Comparison of ENCODE assay signal across 8 mouse cellular contexts in the genomic region with DNA sequence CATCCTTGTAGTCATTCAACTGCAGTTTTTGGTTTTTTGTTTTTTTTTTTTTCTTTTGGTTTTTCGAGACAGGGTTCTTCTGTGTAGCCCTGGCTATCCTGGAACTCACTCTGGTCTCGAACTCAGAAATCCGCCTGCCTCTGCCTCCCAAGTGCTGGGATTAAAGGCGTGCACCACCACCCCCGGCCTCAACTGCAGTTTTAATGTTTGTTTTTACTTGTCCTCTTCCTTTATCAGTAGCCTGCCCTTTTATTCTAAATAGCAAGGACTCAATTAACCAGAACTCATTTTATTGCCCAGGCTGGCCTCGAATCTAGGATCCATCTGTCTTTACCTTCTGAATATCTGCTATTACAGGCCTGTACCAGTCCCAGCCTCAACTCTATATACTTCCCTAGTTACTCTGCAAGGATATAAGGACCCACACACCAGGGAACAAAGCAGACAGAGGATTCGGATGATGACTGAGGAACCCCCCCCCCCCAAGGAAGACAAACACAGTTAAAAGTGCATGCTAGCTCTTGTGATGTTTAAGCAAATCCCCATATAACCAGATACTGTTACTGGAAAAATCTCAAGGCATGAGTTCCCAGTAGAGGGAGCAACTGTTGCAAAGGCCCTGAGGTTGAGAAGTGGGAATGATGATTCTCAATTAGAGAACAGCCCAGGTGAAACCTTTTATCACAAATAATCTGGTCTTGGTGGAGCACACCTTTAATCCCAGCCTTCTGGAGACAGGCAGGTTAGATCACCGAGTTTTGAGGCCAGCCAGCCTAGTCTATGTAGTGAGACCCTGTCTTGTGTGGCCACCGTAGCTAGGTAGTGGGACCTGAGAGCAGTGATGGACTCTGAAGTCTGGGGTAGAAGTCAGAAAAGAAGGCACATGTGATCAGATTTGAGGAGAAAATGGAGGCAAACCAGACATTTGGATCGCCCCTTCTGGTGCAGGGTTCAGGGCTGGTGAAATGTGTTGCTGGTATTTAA. TPM values are rescaled to one million over a fixed set of nuclear protein-coding genes. Genes with fewer than 3 reads are reported as not detected.
DNase-seq lines count a peak whose midpoint lies in the region; ATAC-seq and TF ChIP-seq lines count a peak whose summit lies in the region.

No protein-coding gene starts in this region.

- ATAC-seq in kidney, embryonic 15.5 days (replicated peaks; ENCODE audit: low FRiP score): no peak
- ATAC-seq in hindbrain, postnatal 0 days: no peak
- no peak for ATAC-seq in midbrain, postnatal 0 days (ENCODE audit: low FRiP score)

- 55% methylated on average over 10 of the region's 10 CpGs for WGBS in kidney, embryonic 15.5 days
- 70% methylated on average over 10 of the region's 10 CpGs for WGBS in hindbrain, postnatal 0 days
- WGBS in midbrain, postnatal 0 days: 71% methylated on average over 10 of the region's 10 CpGs

- H3K9me3 ChIP-seq in kidney, embryonic 15.5 days (replicated peaks): no peaks in the 10 kb centered on the region
- H3K9me3 ChIP-seq in hindbrain, postnatal 0 days (ENCODE audit: low read length): no peaks in the 10 kb centered on the region
- H3K9me3 ChIP-seq in midbrain, postnatal 0 days (ENCODE audit: low read length): no peaks in the 10 kb centered on the region

- H3K27ac ChIP-seq in kidney, embryonic 15.5 days: peak overlapping the region; percentile 94
- H3K27ac ChIP-seq in brown adipose tissue, adult 24 weeks (replicated peaks; ENCODE audit: low read depth, low read length): peak overlapping the region; percentile 52; the same call in 1 of the 2 replicates
- peak overlapping the region; percentile 98 for H3K27ac ChIP-seq in hindbrain, postnatal 0 days
- H3K27ac ChIP-seq in midbrain, postnatal 0 days (ENCODE audit: low read depth, low read length): peak overlapping the region; percentile 97

- H3K9ac ChIP-seq in kidney, embryonic 15.5 days: peak overlapping the region; percentile 96
- peak overlapping the region; percentile 95 for H3K9ac ChIP-seq in hindbrain, postnatal 0 days (replicated peaks; ENCODE audit: low read length)
- peak overlapping the region; percentile 99 for H3K9ac ChIP-seq in midbrain, postnatal 0 days (replicated peaks; ENCODE audit: low read length, poor library complexity, severe bottlenecking)

- H3K4me2 ChIP-seq in kidney, embryonic 15.5 days: peak overlapping the region; percentile 68
- H3K4me2 ChIP-seq in hindbrain, postnatal 0 days (ENCODE audit: low read depth, low read length): peak overlapping the region; percentile 81
- H3K4me2 ChIP-seq in midbrain, postnatal 0 days (ENCODE audit: low read depth, low read length, poor library complexity, severe bottlenecking): peak overlapping the region; percentile 66

- H3K27me3 ChIP-seq in kidney, embryonic 15.5 days: no peaks in the 10 kb centered on the region
- no peaks in the 10 kb centered on the region for H3K27me3 ChIP-seq in hindbrain, postnatal 0 days (ENCODE audit: insufficient read depth, low read length)
- H3K27me3 ChIP-seq in midbrain, postnatal 0 days (ENCODE audit: insufficient read depth, low read length): no peaks in the 10 kb centered on the region

- H3K4me3 ChIP-seq in kidney, embryonic 15.5 days (replicated peaks): peak overlapping the region; percentile 89
- H3K4me3 ChIP-seq in brown adipose tissue, adult 24 weeks (ENCODE audit: insufficient read depth, low read depth, low read length): peak overlapping the region; percentile 86
- peak overlapping the region; percentile 93 for H3K4me3 ChIP-seq in hindbrain, postnatal 0 days (ENCODE audit: low read length)
- peak overlapping the region; percentile 90 for H3K4me3 ChIP-seq in midbrain, postnatal 0 days (ENCODE audit: low read depth, low read length)

- H3K36me3 ChIP-seq in kidney, embryonic 15.5 days: peaks cover 46% of the 10 kb centered on the region
- peaks cover 24% of the 10 kb centered on the region for H3K36me3 ChIP-seq in hindbrain, postnatal 0 days (ENCODE audit: insufficient read depth, low read length)
- peaks cover 40% of the 10 kb centered on the region for H3K36me3 ChIP-seq in midbrain, postnatal 0 days (ENCODE audit: insufficient read depth, low read length)

- peak; percentile 17; the same call in 1 of the 2 replicates for TF ChIP-seq CTCF in hindbrain, postnatal 0 days (IDR thresholded peaks at IDR 0.05; ENCODE audit: low read depth)
- peak; percentile 35 for TF ChIP-seq CTCF in midbrain, postnatal 0 days (IDR thresholded peaks at IDR 0.05)

- no peak for DNase-seq in kidney, postnatal 4 days
- no peak for DNase-seq in hindbrain, postnatal 0 days (ENCODE audit: low spot score)
- DNase-seq in midbrain, postnatal 0 days (ENCODE audit: low spot score): no peak
- DNase-seq in layer of hippocampus, adult 9-10 months (ENCODE audit: low spot score): no peak
- DNase-seq in B cell, adult 2 months: no peak
- DNase-seq in left cerebral cortex, adult 18-20 months (ENCODE audit: low spot score in 2 of 2): no peak

- H3K4me1 ChIP-seq in kidney, embryonic 15.5 days: peaks cover 49% of the 10 kb centered on the region
- H3K4me1 ChIP-seq in brown adipose tissue, adult 24 weeks (ENCODE audit: control insufficient read depth, insufficient read depth, insufficient read length, low read length): no peaks in the 10 kb centered on the region
- H3K4me1 ChIP-seq in hindbrain, postnatal 0 days (ENCODE audit: insufficient read depth, low read length): 0 out of 2 replicates have a peak, but pooled peaks cover 12% of the 10 kb centered on the region
- H3K4me1 ChIP-seq in midbrain, postnatal 0 days (ENCODE audit: insufficient read depth, low read length): peaks cover 5% of the 10 kb centered on the region; the same call in 1 of the 2 replicates

RNA-seq across cellular contexts. Expression of gene Gadd45gip1, which starts 1.7 kb away (rescaled TPM):
- 52.6 and 53.0 TPM in 2 replicates for polyA plus RNA-seq in kidney, embryonic 15.5 days (2015; fragmentation: Nextera tagmentation; extraction: Ambion mirVana)
- 32.2 and 37.2 TPM in 2 replicates for polyA plus RNA-seq in brown adipose tissue, adult 24 weeks (2012; ENCODE audit: insufficient read depth, insufficient read length, missing spikeins)
- total RNA-seq in hindbrain, postnatal 0 days (2014; rRNA removed): 33.0 and 34.1 TPM in 2 replicates
- 43.4 and 45.3 TPM in 2 replicates for polyA plus RNA-seq in hindbrain, postnatal 0 days (2015; fragmentation: Nextera tagmentation; extraction: Ambion mirVana)
- 27.5 and 28.2 TPM in 2 replicates for total RNA-seq in midbrain, postnatal 0 days (2014; rRNA removed)
- polyA plus RNA-seq in midbrain, postnatal 0 days (2015; fragmentation: Nextera tagmentation; extraction: Ambion mirVana): 42.9 and 45.1 TPM in 2 replicates
- 10 to 100 TPM; 26.6 to 28.5 TPM for total RNA-seq in left cerebral cortex, adult 18-20 months (2021)

RNA-seq across cellular contexts. Expression of gene Rad23a, which starts 7.4 kb away (rescaled TPM):
- polyA plus RNA-seq in kidney, embryonic 15.5 days (2015; fragmentation: Nextera tagmentation; extraction: Ambion mirVana): 112 and 122 TPM in 2 replicates
- 73.3 and 79.3 TPM in 2 replicates for polyA plus RNA-seq in brown adipose tissue, adult 24 weeks (2012; ENCODE audit: insufficient read depth, insufficient read length, missing spikeins)
- total RNA-seq in hindbrain, postnatal 0 days (2014; rRNA removed): 62.5 and 68.1 TPM in 2 replicates
- polyA plus RNA-seq in hindbrain, postnatal 0 days (2015; fragmentation: Nextera tagmentation; extraction: Ambion mirVana): 90.6 and 98.0 TPM in 2 replicates
- 43.8 and 57.5 TPM in 2 replicates for total RNA-seq in midbrain, postnatal 0 days (2014; rRNA removed)
- polyA plus RNA-seq in midbrain, postnatal 0 days (2015; fragmentation: Nextera tagmentation; extraction: Ambion mirVana): 83.5 and 88.3 TPM in 2 replicates
- total RNA-seq in left cerebral cortex, adult 18-20 months (2021): 10 to 100 TPM; 78.9 to 79.8 TPM

RNA-seq across cellular contexts. Expression of gene Dand5, which starts 10.4 kb away (rescaled TPM):
- polyA plus RNA-seq in kidney, embryonic 15.5 days (2015; fragmentation: Nextera tagmentation; extraction: Ambion mirVana): 6.3 and 7.0 TPM in 2 replicates
- polyA plus RNA-seq in brown adipose tissue, adult 24 weeks (2012; ENCODE audit: insufficient read depth, insufficient read length, missing spikeins): 7.2 and 9.4 TPM in 2 replicates
- 6.6 and 7.2 TPM in 2 replicates for total RNA-seq in hindbrain, postnatal 0 days (2014; rRNA removed)
- 12.3 and 12.5 TPM in 2 replicates for polyA plus RNA-seq in hindbrain, postnatal 0 days (2015; fragmentation: Nextera tagmentation; extraction: Ambion mirVana)
- 7.6 and 7.7 TPM in 2 replicates for total RNA-seq in midbrain, postnatal 0 days (2014; rRNA removed)
- 12.6 and 14.5 TPM in 2 replicates for polyA plus RNA-seq in midbrain, postnatal 0 days (2015; fragmentation: Nextera tagmentation; extraction: Ambion mirVana)
- 10 to 100 TPM; 10.2 to 10.8 TPM for total RNA-seq in left cerebral cortex, adult 18-20 months (2021)

RNA-seq across cellular contexts. Expression of gene Calr, which starts 13.7 kb away (rescaled TPM):
- 1,039 and 1,041 TPM in 2 replicates for polyA plus RNA-seq in kidney, embryonic 15.5 days (2015; fragmentation: Nextera tagmentation; extraction: Ambion mirVana)
- polyA plus RNA-seq in brown adipose tissue, adult 24 weeks (2012; ENCODE audit: insufficient read depth, insufficient read length, missing spikeins): 211 and 306 TPM in 2 replicates
- 350 and 359 TPM in 2 replicates for total RNA-seq in hindbrain, postnatal 0 days (2014; rRNA removed)
- polyA plus RNA-seq in hindbrain, postnatal 0 days (2015; fragmentation: Nextera tagmentation; extraction: Ambion mirVana): 418 and 457 TPM in 2 replicates
- 369 and 436 TPM in 2 replicates for total RNA-seq in midbrain, postnatal 0 days (2014; rRNA removed)
- polyA plus RNA-seq in midbrain, postnatal 0 days (2015; fragmentation: Nextera tagmentation; extraction: Ambion mirVana): 444 and 445 TPM in 2 replicates
- total RNA-seq in left cerebral cortex, adult 18-20 months (2021): 100 to 1,000 TPM; 456 to 475 TPM

RNA-seq across cellular contexts. Expression of gene Farsa, which starts 23.7 kb away (rescaled TPM):
- 102 and 103 TPM in 2 replicates for polyA plus RNA-seq in kidney, embryonic 15.5 days (2015; fragmentation: Nextera tagmentation; extraction: Ambion mirVana)
- 11.3 and 14.4 TPM in 2 replicates for polyA plus RNA-seq in brown adipose tissue, adult 24 weeks (2012; ENCODE audit: insufficient read depth, insufficient read length, missing spikeins)
- total RNA-seq in hindbrain, postnatal 0 days (2014; rRNA removed): 77.5 and 86.1 TPM in 2 replicates
- polyA plus RNA-seq in hindbrain, postnatal 0 days (2015; fragmentation: Nextera tagmentation; extraction: Ambion mirVana): 87.4 and 89.8 TPM in 2 replicates
- 74.8 and 84.6 TPM in 2 replicates for total RNA-seq in midbrain, postnatal 0 days (2014; rRNA removed)
- polyA plus RNA-seq in midbrain, postnatal 0 days (2015; fragmentation: Nextera tagmentation; extraction: Ambion mirVana): 92.7 and 103 TPM in 2 replicates
- total RNA-seq in left cerebral cortex, adult 18-20 months (2021): 10 to 100 TPM; 45.8 to 48.2 TPM
